Mouse (Mus musculus) erythroblast, embryonic 14.5 days (primary cell): ENCODE data around the gene Rims3. TPM values are rescaled to one million over a fixed set of nuclear protein-coding genes. Genes with fewer than 3 reads are reported as not detected.

ENCODE experiments used
- H3K27me3 ChIP-seq: 2 replicates; pipeline ENCODE4 v1.6.1; 2012; ENCODE audit warnings: inconsistent platforms; ENCODE audit not compliant: control insufficient read depth
- H3K36me3 ChIP-seq: 2 replicates; pipeline ENCODE4 v1.6.1; 2012; ENCODE audit warnings: mild to moderate bottlenecking, inconsistent platforms; ENCODE audit not compliant: control insufficient read depth
- H3K4me1 ChIP-seq: 2 replicates; pipeline ENCODE4 v1.6.1; 2012; ENCODE audit warnings: inconsistent platforms; ENCODE audit not compliant: control insufficient read depth
- H3K4me3 ChIP-seq: replicated peaks from 2 replicates; pipeline ENCODE3; 2012; ENCODE audit warnings: moderate library complexity, mild to moderate bottlenecking, inconsistent platforms
- H3K9me3 ChIP-seq: 2 replicates; pipeline ENCODE4 v1.6.1; 2012; ENCODE audit warnings: low read length, inconsistent platforms, mixed read lengths; ENCODE audit not compliant: control insufficient read depth
- GATA1 ChIP-seq: IDR thresholded peaks from 2 replicates; pipeline ENCODE4 v1.6.1; 2012; ENCODE audit warnings: low read length, inconsistent platforms, mixed read lengths
- TAL1 ChIP-seq: IDR thresholded peaks from 3 replicates; pipeline ENCODE4 v1.6.1; 2012; ENCODE audit warnings: low read length, inconsistent platforms, mixed read lengths
- polyA plus RNA-seq: library from polyadenylated mRNA; stranded (reverse); fragments of >175 nt; gene quantifications from 2 replicates; pipeline ENCODE4 v1.2.3, GENCODE M21; 2012

Rims3 gene
- polyA plus RNA-seq, 1 experiment: 0.04 TPM

DNA sequence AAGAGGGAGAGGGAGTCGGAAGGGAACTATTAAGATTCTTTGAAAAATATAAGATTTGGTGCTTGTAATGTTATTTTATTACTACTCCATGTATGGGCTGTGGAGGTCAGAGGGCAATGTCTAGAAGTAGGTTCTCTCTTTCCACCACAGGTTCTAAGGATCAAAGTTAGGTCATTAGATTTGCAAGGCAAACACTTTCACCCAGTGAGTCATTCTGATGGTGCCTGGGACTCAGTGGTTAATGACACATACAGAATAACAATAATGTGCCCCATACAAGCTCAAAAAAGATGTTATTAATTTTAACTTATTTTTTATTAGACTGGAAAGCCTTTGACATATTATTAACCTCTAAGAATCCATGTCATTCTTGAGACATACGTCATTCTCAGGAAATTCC is 34.7 kb upstream of the Rims3 start:
- H3K36me3 ChIP-seq: peaks cover 49% of the 10 kb centered on the region
- peaks cover 76% of the 10 kb centered on the region for H3K4me1 ChIP-seq
- no peaks in the 10 kb centered on the region for H3K27me3 ChIP-seq
- no peaks in the 10 kb centered on the region for H3K9me3 ChIP-seq
- TF ChIP-seq GATA1 (no peak), TAL1 (no peak)
- H3K4me3 ChIP-seq: no peak overlapping the region

- H3K4me1 ChIP-seq: peaks cover 65% of the 10 kb centered on the region
These were observed 32.3 kb upstream of the Rims3 start for GRCm38 (mm10) chr4:120822191-120822911.

DNA sequence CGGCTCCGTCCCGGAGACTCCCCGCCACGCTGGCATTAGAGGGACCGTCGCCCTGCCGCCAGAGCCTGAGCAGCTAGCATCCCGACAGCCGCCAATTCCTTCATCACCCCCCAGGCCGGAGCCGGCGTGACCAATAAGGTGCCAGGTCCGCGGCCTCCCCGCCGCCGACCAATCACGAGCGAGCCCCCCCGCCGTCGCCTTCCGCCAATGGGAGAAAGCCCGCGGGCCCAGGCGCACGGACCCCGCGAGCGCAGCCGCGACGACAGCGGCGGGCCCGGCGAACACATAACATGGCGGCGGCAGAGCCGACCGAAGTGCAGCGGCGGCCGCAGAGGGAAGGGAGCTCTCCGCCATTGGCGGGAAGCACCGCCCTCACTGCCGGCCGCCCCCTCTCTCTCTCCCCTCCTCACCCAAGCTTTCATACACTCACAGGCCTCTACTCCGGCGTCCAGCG is 29.5 kb upstream of the Rims3 start:
- TF ChIP-seq GATA1: no peak
- TF ChIP-seq TAL1: no peak
- H3K4me3 ChIP-seq: peak overlapping the region; percentile 88

More at GRCm38 (mm10) chr4:120822191-120822911, 32.3 kb upstream of the Rims3 start:
- TF ChIP-seq TAL1: no peak
- TF ChIP-seq GATA1: no peak
- H3K36me3 ChIP-seq: peaks cover 49% of the 10 kb centered on the region
- no peaks in the 10 kb centered on the region for H3K27me3 ChIP-seq
- no peaks in the 10 kb centered on the region for H3K9me3 ChIP-seq
- no peak overlapping the region for H3K4me3 ChIP-seq

GRCm38 (mm10) chr4:120825577-120826326 is 28.9 kb upstream of the Rims3 start:
- Histone ChIP-seq H3K9me3 (no peaks in the 10 kb centered on the region), H3K4me1 (peaks cover 41% of the 10 kb centered on the region), H3K36me3 (peaks cover 28% of the 10 kb centered on the region), H3K27me3 (no peaks in the 10 kb centered on the region), H3K4me3 (peak overlapping the region; percentile 88)
- TF ChIP-seq TAL1: no peak
- no peak for TF ChIP-seq GATA1

More for the DNA sequence above, 29.5 kb upstream of the Rims3 start:
- no peaks in the 10 kb centered on the region for H3K27me3 ChIP-seq
- peaks cover 34% of the 10 kb centered on the region for H3K36me3 ChIP-seq
- H3K4me1 ChIP-seq: peaks cover 45% of the 10 kb centered on the region
- no peaks in the 10 kb centered on the region for H3K9me3 ChIP-seq

- TF ChIP-seq GATA1 (no peak), TAL1 (no peak)
- H3K36me3 ChIP-seq: peaks cover 22% of the 10 kb centered on the region
- peak overlapping the region; percentile 88 for H3K4me3 ChIP-seq
- no peaks in the 10 kb centered on the region for H3K9me3 ChIP-seq
- H3K27me3 ChIP-seq: no peaks in the 10 kb centered on the region
- peaks cover 41% of the 10 kb centered on the region for H3K4me1 ChIP-seq
These were observed 28.2 kb upstream of the Rims3 start for GRCm38 (mm10) chr4:120826418-120826817.

DNA sequence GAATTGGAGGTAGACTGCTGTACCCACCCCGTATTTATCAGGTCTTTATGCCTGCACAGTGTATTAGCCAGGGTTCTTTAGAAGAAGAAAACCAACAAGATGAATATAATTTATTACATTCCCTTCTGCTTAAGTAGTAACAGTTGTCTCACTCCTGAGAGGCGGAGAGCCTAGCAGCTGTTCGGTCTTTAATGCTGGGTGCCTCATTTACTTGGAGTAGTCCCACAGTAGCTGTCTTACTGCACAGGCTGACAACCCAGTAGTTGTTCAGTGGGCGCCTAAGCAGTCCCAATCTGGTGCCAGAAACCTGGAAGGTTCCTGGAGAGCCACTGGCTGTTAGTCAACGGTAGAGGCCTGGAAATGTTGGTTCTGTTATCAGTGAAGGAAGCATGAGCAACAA is 23.8 kb upstream of the Rims3 start:
- Histone ChIP-seq H3K4me3 (no peak overlapping the region), H3K27me3 (no peaks in the 10 kb centered on the region), H3K9me3 (no peaks in the 10 kb centered on the region), H3K4me1 (peaks cover 20% of the 10 kb centered on the region), H3K36me3 (no peaks in the 10 kb centered on the region)
- TF ChIP-seq GATA1 (no peak), TAL1 (no peak)

DNA sequence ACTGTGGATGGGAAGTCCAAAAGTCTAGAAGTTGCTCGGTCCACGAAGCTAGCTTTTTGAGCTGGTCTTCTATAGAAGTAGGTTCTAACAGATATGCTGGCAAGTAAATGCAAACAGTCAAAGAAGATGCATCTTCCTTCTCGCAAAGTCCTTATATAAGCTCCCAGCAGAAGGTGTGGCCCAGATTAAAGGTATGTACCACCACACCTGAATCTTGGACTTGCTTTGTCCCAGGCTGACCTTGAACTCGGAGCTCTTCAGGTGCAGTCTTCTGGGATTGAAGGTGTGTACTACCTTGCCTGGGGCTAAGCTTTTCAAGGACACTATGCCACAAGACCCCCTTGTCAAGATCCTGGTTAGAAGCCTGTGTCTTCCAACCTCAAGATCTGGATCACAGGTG is 23.1 kb upstream of the Rims3 start, which contains the start of gene Nfyc:
Gene Nfyc (minus strand): TSS at position 101 of the 400 bp plus-strand sequence.
- no peaks in the 10 kb centered on the region for H3K9me3 ChIP-seq
- H3K4me1 ChIP-seq: peaks cover 14% of the 10 kb centered on the region
- no peak within 1 kb of the TSS for H3K4me3 ChIP-seq
- TF ChIP-seq TAL1 (no peak), GATA1 (no peak)
- H3K27me3 ChIP-seq: no peaks in the 10 kb centered on the region
- H3K36me3 ChIP-seq: no peaks in the 10 kb centered on the region

DNA sequence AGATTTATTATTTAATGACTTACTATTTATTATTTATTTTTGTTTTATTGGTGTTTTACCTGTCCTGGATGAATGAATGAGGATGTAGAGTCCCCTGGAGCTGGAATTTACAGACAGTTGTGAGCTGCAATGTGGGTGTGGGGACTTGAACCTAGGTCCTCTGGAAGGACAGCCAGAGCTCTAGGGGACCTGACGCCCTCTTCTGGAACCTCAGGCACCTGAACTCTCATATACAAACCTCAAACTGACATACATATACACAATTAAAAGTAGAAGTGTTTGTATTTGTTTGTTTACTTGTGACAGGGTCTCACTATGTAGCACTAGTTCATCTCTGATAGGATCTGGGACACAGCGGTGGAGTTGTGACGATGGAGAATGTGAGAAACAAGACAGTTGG is 13.3 kb upstream of the Rims3 start:
- TF ChIP-seq GATA1 (no peak), TAL1 (no peak)
- Histone ChIP-seq H3K36me3 (no peaks in the 10 kb centered on the region), H3K4me3 (no peak overlapping the region), H3K27me3 (no peaks in the 10 kb centered on the region), H3K4me1 (peaks cover 44% of the 10 kb centered on the region), H3K9me3 (no peaks in the 10 kb centered on the region)

- no peaks in the 10 kb centered on the region for H3K27me3 ChIP-seq
- TF ChIP-seq TAL1: peak; percentile 84
- TF ChIP-seq GATA1: peak; percentile 91
- H3K4me3 ChIP-seq: peak overlapping the region; percentile 46
These were observed 10.1 kb upstream of the Rims3 start for GRCm38 (mm10) chr4:120844423-120845082.

More at GRCm38 (mm10) chr4:120844423-120845082, 10.1 kb upstream of the Rims3 start:
- Histone ChIP-seq H3K36me3 (no peaks in the 10 kb centered on the region), H3K9me3 (no peaks in the 10 kb centered on the region), H3K4me1 (peaks cover 63% of the 10 kb centered on the region)
